Mouse (Mus musculus) MEL (cell line): ENCODE data around the gene Unc5cl. TPM values are rescaled to one million over a fixed set of nuclear protein-coding genes. Genes with fewer than 3 reads are reported as not detected.

Experiments used
- DNase-seq: peaks from one replicate; pipeline ENCODE4 v3.0.0; 2011; ENCODE audit warnings: low read depth, low spot score
- H3K27ac ChIP-seq: 2 replicates; pipeline ENCODE4 v1.5.1; 2012; ENCODE audit warnings: low read depth, mild to moderate bottlenecking, control low read depth, low read length, moderate library complexity; ENCODE audit not compliant: control insufficient read depth
- H3K27me3 ChIP-seq, 2 experiments: fragments of 150-350 bp in 1 of 2; sonication (generic) in 1 of 2; 2 replicates each; pipeline ENCODE4 v1.6.1; 2012; ENCODE audit warnings: low read length in 2 of 2, mild to moderate bottlenecking in 2 of 2, improper control_type of control experiment in 1 of 2, moderate library complexity in 1 of 2; ENCODE audit not compliant: insufficient read depth in 2 of 2, control insufficient read depth in 1 of 2
- H3K36me3 ChIP-seq, 2 experiments: 2 replicates each; pipeline ENCODE4 v1.6.1; 2012 to 2014; ENCODE audit warnings: low read length in 2 of 2, improper control_type of control experiment in 1 of 2, inconsistent platforms in 1 of 2, mild to moderate bottlenecking in 1 of 2; ENCODE audit not compliant: insufficient read depth in 2 of 2, control insufficient read depth in 1 of 2
- H3K4me1 ChIP-seq, 2 experiments: fragments of 150-350 bp in 1 of 2; sonication (generic) in 1 of 2; 2 replicates each; pipeline ENCODE4 v1.6.1; 2012; ENCODE audit warnings: low read length in 2 of 2, improper control_type of control experiment in 1 of 2, mild to moderate bottlenecking in 1 of 2; ENCODE audit not compliant: insufficient read depth in 2 of 2, control insufficient read depth in 1 of 2
- H3K4me3 ChIP-seq, 2 experiments: fragments of 150-350 bp in 1 of 2; sonication (generic) in 1 of 2; 2 replicates each; pipeline ENCODE4 v1.5.1; 2012; ENCODE audit warnings: low read depth in 2 of 2, low read length in 2 of 2, mild to moderate bottlenecking in 2 of 2, moderate library complexity in 2 of 2, control low read depth in 1 of 2, improper control_type of control experiment in 1 of 2; ENCODE audit not compliant: control insufficient read depth in 1 of 2, insufficient read depth in 1 of 2
- H3K79me2 ChIP-seq: 2 replicates; pipeline ENCODE4 v1.6.1; 2012; ENCODE audit warnings: mild to moderate bottlenecking, low read length, moderate library complexity; ENCODE audit not compliant: control insufficient read depth, poor library complexity, insufficient read depth
- H3K9ac ChIP-seq: 2 replicates; pipeline ENCODE4 v1.6.1; 2012; ENCODE audit warnings: low read depth, mild to moderate bottlenecking, control low read depth, low read length, moderate library complexity; ENCODE audit not compliant: control insufficient read depth, poor library complexity, severe bottlenecking
- H3K9me3 ChIP-seq: fragments of 150-350 bp; sonication (generic); replicated peaks from 2 replicates; pipeline ENCODE4 v1.6.1; 2012; ENCODE audit warnings: mild to moderate bottlenecking, low read length, improper control_type of control experiment, moderate library complexity; ENCODE audit not compliant: insufficient read depth
- CHD1 ChIP-seq: IDR thresholded peaks from 2 replicates; pipeline ENCODE4 v1.6.1; 2012; ENCODE audit warnings: low read depth, mild to moderate bottlenecking, inconsistent platforms, low read length, improper control_type of control experiment
- CHD2 ChIP-seq: IDR thresholded peaks from 2 replicates; pipeline ENCODE4 v1.6.1; 2011; ENCODE audit warnings: low read length, improper control_type of control experiment
- CTCF ChIP-seq, 3 experiments: IDR thresholded peaks in 2 of 3; conservative IDR thresholded peaks in 1 of 3; 2 replicates each; pipeline ENCODE4 v1.5.1; 2011 to 2012; ENCODE audit warnings: low read length in 3 of 3, low read depth in 2 of 3, mild to moderate bottlenecking in 2 of 3, improper control_type of control experiment in 1 of 3, inconsistent platforms in 1 of 3, mixed read lengths in 1 of 3, moderate library complexity in 1 of 3; ENCODE audit not compliant: control insufficient read depth in 1 of 3, insufficient read depth in 1 of 3, poor library complexity in 1 of 3, severe bottlenecking in 1 of 3
- ELF1 ChIP-seq: IDR thresholded peaks from 2 replicates; pipeline ENCODE4 v1.6.1; 2014; ENCODE audit warnings: low read depth, mild to moderate bottlenecking, inconsistent platforms, low read length, improper control_type of control experiment, moderate library complexity
- EP300 ChIP-seq, 2 experiments: IDR thresholded peaks; 2 replicates each; pipeline ENCODE4 v1.6.1; 2011; ENCODE audit warnings: improper control_type of control experiment in 2 of 2, low read length in 2 of 2, low read depth in 1 of 2, mild to moderate bottlenecking in 1 of 2
- GABPA ChIP-seq: IDR thresholded peaks from 2 replicates; pipeline ENCODE4 v1.6.1; 2012; ENCODE audit warnings: low read depth, mild to moderate bottlenecking, inconsistent platforms, low read length, improper control_type of control experiment, moderate library complexity
- HCFC1 ChIP-seq: IDR thresholded peaks from 2 replicates; pipeline ENCODE4 v1.6.1; 2012; ENCODE audit warnings: low read depth, mild to moderate bottlenecking, inconsistent platforms, low read length, improper control_type of control experiment, moderate library complexity
- MYB ChIP-seq: IDR thresholded peaks from 2 replicates; pipeline ENCODE4 v1.6.1; 2011; ENCODE audit warnings: mild to moderate bottlenecking, low read depth, low read length, improper control_type of control experiment
- POLR2AphosphoS5 ChIP-seq: IDR thresholded peaks from 2 replicates; pipeline ENCODE4 v1.6.1; 2012; ENCODE audit warnings: low read depth, borderline replicate concordance, mild to moderate bottlenecking, inconsistent platforms, low read length, moderate library complexity, mixed read lengths
- RCOR1 ChIP-seq: IDR thresholded peaks from 2 replicates; pipeline ENCODE4 v1.6.1; 2012; ENCODE audit warnings: low read depth, mild to moderate bottlenecking, inconsistent platforms, low read length, improper control_type of control experiment
- SIN3A ChIP-seq: IDR thresholded peaks from 2 replicates; pipeline ENCODE4 v1.6.1; 2012; ENCODE audit warnings: low read length, improper control_type of control experiment, inconsistent platforms
- TAL1 ChIP-seq: IDR thresholded peaks from 2 replicates; pipeline ENCODE4 v1.6.1; 2012; ENCODE audit warnings: mild to moderate bottlenecking, inconsistent platforms, low read length, moderate library complexity, mixed read lengths
- TBP ChIP-seq: IDR thresholded peaks from 2 replicates; pipeline ENCODE4 v1.8.0; 2011; ENCODE audit warnings: low read depth, low read length, improper control_type of control experiment
- TCF12 ChIP-seq: IDR thresholded peaks from 2 replicates; pipeline ENCODE4 v1.6.1; 2014; ENCODE audit warnings: low read depth, mild to moderate bottlenecking, inconsistent platforms, low read length, improper control_type of control experiment, moderate library complexity
- USF1 ChIP-seq: IDR thresholded peaks from 2 replicates; pipeline ENCODE4 v1.6.1; 2014; ENCODE audit warnings: low read depth, mild to moderate bottlenecking, inconsistent platforms, low read length, improper control_type of control experiment, moderate library complexity
- USF2 ChIP-seq, 2 experiments: IDR thresholded peaks; 2 replicates each; pipeline ENCODE4 v1.6.1; 2011 to 2012; ENCODE audit warnings: improper control_type of control experiment in 2 of 2, low read length in 2 of 2, borderline replicate concordance in 1 of 2, inconsistent platforms in 1 of 2, low read depth in 1 of 2, mild to moderate bottlenecking in 1 of 2; ENCODE audit not compliant: insufficient read depth in 1 of 2
- ZKSCAN1 ChIP-seq: IDR thresholded peaks from 2 replicates; pipeline ENCODE4 v1.6.1; 2012; ENCODE audit warnings: low read depth, mild to moderate bottlenecking, inconsistent platforms, low read length, improper control_type of control experiment, moderate library complexity
- ZNF384 ChIP-seq: IDR thresholded peaks from 2 replicates; pipeline ENCODE4 v1.6.1; 2012; ENCODE audit warnings: low read depth, mild to moderate bottlenecking, inconsistent platforms, low read length, improper control_type of control experiment
- polyA plus RNA-seq, 2 experiments: library from polyadenylated mRNA; stranded (reverse) in 1 of 2; unstranded in 1 of 2; fragments of >175 nt in 1 of 2; fragments of >200 nt in 1 of 2; gene quantifications; 2 replicates each; pipeline versions ENCODE4 v1.2.1 to v1.2.4; 2012; ENCODE audit warnings: low replicate concordance in 2 of 2, low read depth in 1 of 2; ENCODE audit not compliant: insufficient read length in 2 of 2, insufficient read depth in 1 of 2, missing spikeins in 1 of 2
- total RNA-seq: library from RNA; depleted of rRNA; stranded (reverse); fragments of 300-350 nt; gene quantifications from 2 replicates; pipeline ENCODE4 v1.2.3, GENCODE M21; 2012

The Unc5cl gene
- total and polyA plus RNA-seq, 3 experiments: 4.7 to 7.7 TPM; not detected in 1

GRCm38 (mm10) chr17:48546036-48546435 is 91.3 kb downstream of the Unc5cl start:
- no peak for DNase-seq
- no peak overlapping the region for H3K9ac ChIP-seq
- H3K79me2 ChIP-seq: no peaks in the 10 kb centered on the region
- no peaks in the 10 kb centered on the region for H3K36me3 ChIP-seq
- TF ChIP-seq RCOR1 (no peak), HCFC1 (no peak), GABPA (no peak)
- no peak overlapping the region for H3K27ac ChIP-seq
- no peak overlapping the region for H3K4me3 ChIP-seq
- H3K9me3 ChIP-seq: no peaks in the 10 kb centered on the region
- no peaks in the 10 kb centered on the region for H3K27me3 ChIP-seq
- no peaks in the 10 kb centered on the region for H3K4me1 ChIP-seq

- no peaks in the 10 kb centered on the region for H3K9me3 ChIP-seq
- no peaks in the 10 kb centered on the region for H3K79me2 ChIP-seq
These were observed 93.0 kb downstream of the Unc5cl start for GRCm38 (mm10) chr17:48547668-48548067.

GRCm38 (mm10) chr17:48551788-48552531 is 97.3 kb downstream of the Unc5cl start:
- H3K36me3 ChIP-seq: no peaks in the 10 kb centered on the region
- no peak overlapping the region for H3K9ac ChIP-seq
- no peak overlapping the region for H3K4me3 ChIP-seq
- no peaks in the 10 kb centered on the region for H3K27me3 ChIP-seq
- no peaks in the 10 kb centered on the region for H3K9me3 ChIP-seq
- H3K79me2 ChIP-seq: no peaks in the 10 kb centered on the region
- H3K4me1 ChIP-seq: no peaks in the 10 kb centered on the region
- TF ChIP-seq TAL1 (no peak), TCF12 (no peak), USF1 (no peak), CTCF (IDR thresholded peaks at IDR 0.05 in 2 of 3, conservative IDR thresholded peaks at IDR 0.05 in 1 of 3; ENCODE audit: control insufficient read depth in 1 of 3, insufficient read depth in 1 of 3, low read depth in 2 of 3, low read length in 3 of 3, poor library complexity in 1 of 3, severe bottlenecking in 1 of 3) (no peak), SIN3A (no peak), MYB (no peak), HCFC1 (no peak), ZKSCAN1 (no peak), POLR2AphosphoS5 (no peak), RCOR1 (no peak), TBP (no peak), USF2 (IDR thresholded peaks at IDR 0.05; ENCODE audit: borderline replicate concordance in 1 of 2, insufficient read depth in 1 of 2, low read depth in 1 of 2, low read length in 2 of 2) (no peak), EP300 (IDR thresholded peaks at IDR 0.05; ENCODE audit: low read depth in 1 of 2, low read length in 2 of 2) (no peak), ELF1 (no peak), ZNF384 (no peak), CHD2 (no peak)
- no peak overlapping the region for H3K27ac ChIP-seq
- DNase-seq: no peak

More at GRCm38 (mm10) chr17:48547668-48548067, 93.0 kb downstream of the Unc5cl start:
- Histone ChIP-seq H3K4me3 (no peak overlapping the region), H3K27me3 (no peaks in the 10 kb centered on the region)
- TF ChIP-seq TCF12: no peak
- TF ChIP-seq CHD1: no peak
- no peak for TF ChIP-seq RCOR1
- TF ChIP-seq CTCF (IDR thresholded peaks at IDR 0.05 in 2 of 3, conservative IDR thresholded peaks at IDR 0.05 in 1 of 3; ENCODE audit: control insufficient read depth in 1 of 3, insufficient read depth in 1 of 3, low read depth in 2 of 3, low read length in 3 of 3, poor library complexity in 1 of 3, severe bottlenecking in 1 of 3): no peak
- TF ChIP-seq, all 39 proteins: peak for 0
- no peak for DNase-seq
- Histone ChIP-seq H3K27ac (no peak overlapping the region), H3K4me1 (no peaks in the 10 kb centered on the region), H3K36me3 (no peaks in the 10 kb centered on the region), H3K9ac (no peak overlapping the region)
